Mouse (Mus musculus) stomach, embryonic 14.5 days (tissue): ENCODE results near the gene Syne1. TPM values are rescaled to one million over a fixed set of nuclear protein-coding genes. Genes with fewer than 3 reads are reported as not detected.

Experiments used
- ATAC-seq: fragments of 200-750 bp; cut with Nextera tagmentation; 2 replicates; pipeline ENCODE4 v1.8.0; 2017; ENCODE audit warnings: low read depth, moderate TSS enrichment; ENCODE audit not compliant: insufficient number of reproducible peaks, insufficient read depth, low FRiP score
- H3K27ac ChIP-seq: fragments of 300-500 bp; sonication (generic); 2 replicates; pipeline ENCODE4 v1.5.1; 2014; ENCODE audit warnings: mild to moderate bottlenecking, low read length, moderate library complexity, mixed read lengths
- H3K27me3 ChIP-seq: fragments of 300-500 bp; sonication (generic); 2 replicates; pipeline ENCODE4 v1.6.1; 2014; ENCODE audit warnings: low read length, control low read depth, mixed read lengths; ENCODE audit not compliant: control insufficient read depth, insufficient read depth
- H3K36me3 ChIP-seq: fragments of 300-500 bp; sonication (generic); 2 replicates; pipeline ENCODE4 v1.6.1; 2014; ENCODE audit warnings: mild to moderate bottlenecking, control low read depth, low read length, moderate library complexity, mixed read lengths; ENCODE audit not compliant: control insufficient read depth, insufficient read depth
- H3K4me1 ChIP-seq: fragments of 300-500 bp; sonication (generic); 2 replicates; pipeline ENCODE4 v1.6.1; 2014; ENCODE audit warnings: low read length, control low read depth, mixed read lengths; ENCODE audit not compliant: control insufficient read depth, insufficient read depth
- H3K4me2 ChIP-seq: fragments of 300-500 bp; sonication (generic); replicated peaks from 2 replicates; pipeline ENCODE4 v1.6.1; 2014; ENCODE audit warnings: low read depth, low read length, control low read depth
- H3K4me3 ChIP-seq: fragments of 300-500 bp; sonication (generic); 2 replicates; pipeline ENCODE4 v1.5.1; 2014; ENCODE audit warnings: low read depth, low read length, control low read depth
- H3K9ac ChIP-seq: fragments of 300-500 bp; sonication (generic); replicated peaks from 2 replicates; pipeline ENCODE4 v1.6.1; 2014; ENCODE audit warnings: low read depth, mild to moderate bottlenecking, control low read depth, low read length, moderate library complexity, mixed read lengths
- H3K9me3 ChIP-seq: fragments of 300-500 bp; sonication (generic); 2 replicates; pipeline ENCODE4 v1.6.1; 2016; ENCODE audit warnings: low read depth, low read length, control low read depth; ENCODE audit not compliant: control insufficient read depth
- WGBS: fragments of 180-500 bp; shearing (Covaris S2); extraction: QIAGEN DNeasy Blood & Tissue Kit; methylation state at CpG from one replicate; pipeline ENCODE4 v1.1.7; 2014; 5-methylcytosine and 5-hydroxymethylcytosine counted together
- polyA plus RNA-seq: library from polyadenylated mRNA; unstranded; fragments of >200 nt; fragmentation: Nextera tagmentation; extraction: Ambion mirVana; gene quantifications from 2 replicates; pipeline ENCODE4 v1.2.1, GENCODE M21; 2014

The Syne1 gene
- polyA plus RNA-seq, 1 experiment from 2014 or later = 19.9 TPM

- WGBS = 37% methylated on average over 5 of the region's 5 CpGs
- Histone ChIP-seq H3K27ac (no peak overlapping the region), H3K9ac (no peak overlapping the region), H3K9me3 (no peaks in the 10 kb centered on the region), H3K4me2 (no peak overlapping the region), H3K36me3 (no peaks in the 10 kb centered on the region), H3K4me1 (no peaks in the 10 kb centered on the region), H3K4me3 (no peak overlapping the region), H3K27me3 (no peaks in the 10 kb centered on the region)
- ATAC-seq = no peak
These were observed 63.2 kb downstream of the Syne1 start for GRCm38 (mm10) chr10:5488097-5488496.

- Histone ChIP-seq H3K27ac (no peak overlapping the region), H3K4me1 (no peaks in the 10 kb centered on the region), H3K4me2 (no peak overlapping the region), H3K36me3 (no peaks in the 10 kb centered on the region), H3K9me3 (no peaks in the 10 kb centered on the region), H3K4me3 (no peak overlapping the region), H3K27me3 (no peaks in the 10 kb centered on the region), H3K9ac (no peak overlapping the region)
- WGBS = 76% methylated on average over 9 of the region's 9 CpGs
- ATAC-seq = no peak
These were observed 70.4 kb downstream of the Syne1 start for GRCm38 (mm10) chr10:5480552-5481550.

- H3K36me3 ChIP-seq = no peaks in the 10 kb centered on the region
- no peak overlapping the region for H3K4me2 ChIP-seq
- H3K4me1 ChIP-seq = no peaks in the 10 kb centered on the region
- no peak overlapping the region for H3K4me3 ChIP-seq
- H3K9ac ChIP-seq = no peak overlapping the region
- no peaks in the 10 kb centered on the region for H3K27me3 ChIP-seq
- ATAC-seq = no peak
- 54% methylated on average over 6 of the region's 6 CpGs for WGBS
- no peak overlapping the region for H3K27ac ChIP-seq
- H3K9me3 ChIP-seq = no peaks in the 10 kb centered on the region
These were observed 71.2 kb downstream of the Syne1 start for GRCm38 (mm10) chr10:5480097-5480496.

- Histone ChIP-seq H3K27me3 (no peaks in the 10 kb centered on the region), H3K9me3 (no peaks in the 10 kb centered on the region), H3K4me1 (no peaks in the 10 kb centered on the region), H3K27ac (no peak overlapping the region), H3K36me3 (no peaks in the 10 kb centered on the region), H3K9ac (no peak overlapping the region), H3K4me3 (no peak overlapping the region), H3K4me2 (no peak overlapping the region)
- ATAC-seq = no peak
- 81% methylated on average over 2 of the region's 2 CpGs for WGBS
These were observed 82.6 kb downstream of the Syne1 start for GRCm38 (mm10) chr10:5468638-5469037.

- H3K36me3 ChIP-seq = no peaks in the 10 kb centered on the region
- no peaks in the 10 kb centered on the region for H3K27me3 ChIP-seq
- H3K4me1 ChIP-seq = no peaks in the 10 kb centered on the region
- no peak for ATAC-seq
- H3K4me3 ChIP-seq = no peak overlapping the region
- no peak overlapping the region for H3K4me2 ChIP-seq
- no peak overlapping the region for H3K27ac ChIP-seq
- H3K9me3 ChIP-seq = no peaks in the 10 kb centered on the region
- no peak overlapping the region for H3K9ac ChIP-seq
These were observed 97.5 kb downstream of the Syne1 start for GRCm38 (mm10) chr10:5453830-5454229.

- no peaks in the 10 kb centered on the region for H3K36me3 ChIP-seq
- no peaks in the 10 kb centered on the region for H3K27me3 ChIP-seq
- H3K27ac ChIP-seq = no peak overlapping the region
- ATAC-seq = no peak
- H3K9me3 ChIP-seq = no peaks in the 10 kb centered on the region
- 91% methylated on average over 2 of the region's 2 CpGs for WGBS
- H3K4me2 ChIP-seq = no peak overlapping the region
- H3K4me3 ChIP-seq = no peak overlapping the region
- no peak overlapping the region for H3K9ac ChIP-seq
- no peaks in the 10 kb centered on the region for H3K4me1 ChIP-seq
These were observed 101.3 kb downstream of the Syne1 start for GRCm38 (mm10) chr10:5449944-5450343.

- ATAC-seq = no peak
- 62% methylated on average over 4 of the region's 4 CpGs for WGBS
- H3K9me3 ChIP-seq = no peaks in the 10 kb centered on the region
These were observed 103.1 kb downstream of the Syne1 start for GRCm38 (mm10) chr10:5447950-5448716.

GRCm38 (mm10) chr10:5445313-5445712 is 106.0 kb downstream of the Syne1 start:
- no peaks in the 10 kb centered on the region for H3K9me3 ChIP-seq
- H3K4me3 ChIP-seq = no peak overlapping the region
- H3K27me3 ChIP-seq = no peaks in the 10 kb centered on the region
- H3K4me1 ChIP-seq = no peaks in the 10 kb centered on the region
- no peaks in the 10 kb centered on the region for H3K36me3 ChIP-seq
- no peak overlapping the region for H3K27ac ChIP-seq
- 92% methylated on average over 3 of the region's 3 CpGs for WGBS
- no peak overlapping the region for H3K9ac ChIP-seq
- no peak for ATAC-seq
- no peak overlapping the region for H3K4me2 ChIP-seq

More at GRCm38 (mm10) chr10:5447950-5448716, 103.1 kb downstream of the Syne1 start:
- Histone ChIP-seq H3K4me1 (no peaks in the 10 kb centered on the region), H3K9ac (no peak overlapping the region), H3K27me3 (no peaks in the 10 kb centered on the region), H3K27ac (no peak overlapping the region), H3K4me3 (no peak overlapping the region), H3K36me3 (no peaks in the 10 kb centered on the region), H3K4me2 (no peak overlapping the region)
